Mouse (Mus musculus) layer of hippocampus, adult 2 months (tissue): ENCODE data around the gene Tesc. TPM values are rescaled to one million over a fixed set of nuclear protein-coding genes. Genes with fewer than 3 reads are reported as not detected.

ENCODE experiments used
- DNase-seq, 2 experiments: peaks; one replicate each; pipeline ENCODE4 v3.0.0; 2022; ENCODE audit warnings: low spot score in 2 of 2
- H3K27ac ChIP-seq: fragments of 200-600 bp; 2 replicates; pipeline ENCODE4 v1.8.1; 2022
- H3K4me3 ChIP-seq: fragments of 200-600 bp; 2 replicates; pipeline ENCODE4 v1.8.1; 2022; ENCODE audit warnings: mild to moderate bottlenecking
- CTCF ChIP-seq: fragments of 200-600 bp; conservative IDR thresholded peaks from 2 replicates; pipeline ENCODE4 v1.8.1; 2022; ENCODE audit warnings: antibody characterized with exemption, mild to moderate bottlenecking, moderate library complexity
- total RNA-seq, 2 experiments: library from RNA; stranded (reverse); gene quantifications; 2 replicates each; pipeline ENCODE4 v1.2.3; 2021

The Tesc gene
- total RNA-seq, 2 experiments from 2014 or later, result 88.0 to 91.2 TPM

DNA sequence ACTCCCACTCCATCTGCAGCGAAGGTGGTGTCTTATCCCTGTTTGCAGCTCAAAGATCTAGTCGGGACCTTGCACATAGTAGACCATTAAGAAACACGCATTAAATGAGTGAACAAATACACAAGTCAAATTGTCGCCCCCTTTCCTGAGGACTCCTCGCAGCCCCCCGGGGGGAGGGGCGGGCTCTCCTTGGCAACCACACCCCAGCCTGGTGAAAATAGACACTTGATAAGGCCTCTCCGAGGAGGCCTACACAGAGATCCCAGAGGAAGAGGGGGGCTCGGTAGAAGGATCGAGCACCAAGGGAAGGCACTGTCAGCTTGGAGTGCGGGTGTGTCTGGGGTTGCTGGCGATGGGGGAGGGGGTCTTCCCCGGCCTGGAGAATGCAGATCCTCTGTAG is 1.2 kb upstream of the Tesc start:
- no peak for DNase-seq
- Histone ChIP-seq H3K27ac (no peak overlapping the region), H3K4me3 (no peak overlapping the region)
- no peak for TF ChIP-seq CTCF

DNA sequence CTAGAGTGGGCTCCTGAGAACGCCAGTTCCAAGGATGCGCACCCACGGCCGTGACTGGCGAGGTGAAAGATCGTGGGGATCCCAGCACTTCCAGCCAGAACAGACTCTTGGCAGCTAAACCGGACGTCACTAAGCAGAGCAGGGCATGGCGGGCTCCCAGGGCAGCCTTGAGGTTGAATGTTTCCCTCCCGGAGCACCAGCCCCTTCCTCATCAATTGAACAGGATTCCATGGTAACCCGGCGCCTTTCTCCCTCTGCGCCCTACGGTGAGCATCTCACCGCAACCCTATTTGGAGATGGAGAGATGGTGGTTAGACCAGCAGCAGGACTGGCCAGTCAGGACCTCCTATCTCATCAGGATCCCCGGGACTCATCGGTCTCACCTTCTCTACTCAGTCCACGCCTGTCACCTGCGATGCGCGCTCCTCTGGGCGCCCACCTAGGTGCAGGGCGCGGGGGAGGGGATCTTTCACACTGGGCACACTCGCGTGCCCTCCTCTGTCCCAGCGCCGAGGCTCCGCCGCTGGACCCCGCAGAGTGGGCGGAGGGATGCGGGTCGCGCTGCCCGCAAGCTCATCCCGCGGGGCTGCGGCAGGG is 344 bp upstream of the Tesc start:
- H3K4me3 ChIP-seq, result peak overlapping the region; percentile 75
- DNase-seq, result no peak
- no peak for TF ChIP-seq CTCF
- H3K27ac ChIP-seq, result 0 out of 2 replicates have a peak overlapping the region, but pooled peaks have one; percentile 87

DNA sequence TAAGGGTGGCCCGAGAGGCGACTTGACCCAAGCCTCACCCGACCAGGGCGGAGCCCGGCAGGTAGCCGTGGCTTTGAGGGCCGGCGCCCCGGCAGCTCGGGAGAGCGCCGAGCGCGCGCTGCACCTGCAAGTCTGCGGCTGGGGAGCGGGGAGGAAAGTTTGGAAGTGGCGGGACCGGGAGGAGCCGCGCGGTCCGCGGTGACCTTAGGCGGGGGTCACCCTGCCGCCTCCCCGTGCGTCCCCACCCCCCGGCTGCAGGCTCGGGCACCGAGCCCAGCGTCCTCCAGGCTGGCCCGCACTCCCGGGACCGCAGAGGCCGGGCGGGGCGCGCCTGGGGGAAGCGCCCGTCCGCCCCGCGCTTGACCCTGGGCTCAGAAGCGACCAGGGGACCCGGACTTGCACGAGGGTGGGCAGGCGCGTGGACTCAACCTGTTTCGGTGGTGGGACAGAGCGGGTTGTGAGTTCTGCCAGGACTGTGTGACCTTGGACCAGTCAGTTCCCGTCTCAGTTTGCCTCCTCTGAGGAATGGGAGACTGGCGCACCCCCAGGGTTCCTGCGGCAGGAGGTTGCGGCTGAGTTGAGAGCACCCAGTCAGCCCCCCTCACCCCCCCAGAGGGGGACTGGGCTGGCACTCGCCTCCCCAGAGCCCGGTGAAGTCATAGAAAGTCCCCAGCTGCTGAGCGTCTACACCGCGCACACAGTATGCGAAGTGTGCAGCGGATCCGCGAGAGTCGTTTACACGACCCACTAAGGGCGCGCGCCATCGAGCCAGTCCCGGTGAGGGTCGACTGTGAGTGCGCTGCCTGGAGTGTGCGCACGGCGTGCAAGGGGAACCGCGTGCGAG is 870 bp downstream of the Tesc start:
- DNase-seq, result no peak
- Histone ChIP-seq H3K4me3 (peak overlapping the region; percentile 75), H3K27ac (peak overlapping the region; percentile 87)
- no peak for TF ChIP-seq CTCF

DNA sequence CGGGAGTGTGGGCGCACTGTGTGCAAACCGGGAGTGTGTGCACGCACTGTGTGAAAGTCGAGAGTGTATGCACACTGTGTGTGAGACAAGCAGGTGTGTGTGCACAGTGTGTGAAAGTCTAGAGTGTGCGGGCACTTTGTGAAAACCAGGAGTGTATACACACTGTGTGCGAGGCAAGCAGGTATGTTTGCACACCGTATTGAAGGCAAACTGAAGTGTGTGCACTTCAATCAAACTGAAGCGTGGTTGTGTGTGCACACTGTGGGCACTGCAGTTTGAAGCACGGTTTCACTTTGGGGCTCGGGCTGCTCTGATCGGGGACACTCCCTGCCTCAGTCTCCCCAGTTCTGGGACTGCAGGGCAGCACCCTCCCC is 1.5 kb downstream of the Tesc start:
- Histone ChIP-seq H3K4me3 (peak overlapping the region; percentile 75), H3K27ac (peak overlapping the region; percentile 87)
- TF ChIP-seq CTCF, result no peak
- DNase-seq, result no peak

DNA sequence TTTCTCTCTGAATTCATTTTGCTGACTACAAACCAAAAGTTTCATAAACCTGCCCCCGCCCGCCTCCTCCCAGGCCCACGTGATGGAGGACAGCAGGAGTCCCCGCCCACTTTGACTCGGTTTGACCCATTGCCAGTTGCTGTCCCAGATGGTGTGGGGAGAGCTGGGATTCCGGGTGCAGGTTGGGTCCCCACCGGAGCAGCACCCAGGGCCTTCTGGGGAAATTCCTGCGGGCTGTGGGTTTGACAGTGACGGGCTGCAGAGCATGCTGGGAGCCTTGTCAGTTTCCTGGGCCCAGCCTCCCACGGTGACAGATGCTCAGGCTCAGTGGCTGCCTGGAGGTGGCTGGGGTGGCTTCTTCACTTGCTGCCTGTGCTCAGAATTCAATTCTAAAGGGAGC is 1.9 kb downstream of the Tesc start:
- TF ChIP-seq CTCF, result no peak

DNA sequence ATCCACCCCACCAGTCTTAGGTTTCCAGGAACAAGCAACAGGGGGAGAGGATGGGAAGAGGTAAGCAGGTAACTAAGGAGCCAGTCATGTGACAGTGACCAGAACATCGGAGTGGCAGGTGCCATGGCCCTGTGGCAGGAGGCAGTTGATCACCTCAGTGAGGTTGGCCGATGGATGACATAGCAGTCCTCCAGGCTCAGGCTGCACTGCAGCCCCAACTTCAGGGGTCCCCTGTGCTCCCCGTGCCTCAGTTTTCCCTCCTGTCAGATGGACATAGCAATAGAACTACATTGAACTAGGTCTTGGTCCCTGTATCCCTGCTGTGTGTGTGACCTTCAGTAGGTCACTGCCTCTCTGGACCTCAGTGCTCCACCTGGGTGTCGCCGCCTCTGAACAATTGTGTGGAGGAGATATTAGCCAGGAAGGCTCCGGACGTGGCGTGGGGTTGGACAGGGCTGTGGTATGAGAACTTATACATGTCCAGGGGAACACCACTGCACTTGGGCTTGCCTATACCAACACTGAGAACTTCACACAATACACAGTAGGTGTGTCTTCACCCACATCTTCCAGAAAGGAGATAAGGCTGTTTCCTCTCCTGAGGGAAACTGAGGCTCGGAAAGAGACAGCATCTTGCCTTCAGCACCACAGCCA is 2.6 kb downstream of the Tesc start:
- Histone ChIP-seq H3K27ac (peak overlapping the region; percentile 64), H3K4me3 (peak overlapping the region; percentile 75)
- no peak for TF ChIP-seq CTCF
- DNase-seq, result no peak

More for the DNA sequence above, 1.9 kb downstream of the Tesc start:
- Histone ChIP-seq H3K27ac (peak overlapping the region; percentile 87; the same call in 1 of the 2 replicates), H3K4me3 (peak overlapping the region; percentile 75)
- peak; percentile 84 to 91 for DNase-seq

DNA sequence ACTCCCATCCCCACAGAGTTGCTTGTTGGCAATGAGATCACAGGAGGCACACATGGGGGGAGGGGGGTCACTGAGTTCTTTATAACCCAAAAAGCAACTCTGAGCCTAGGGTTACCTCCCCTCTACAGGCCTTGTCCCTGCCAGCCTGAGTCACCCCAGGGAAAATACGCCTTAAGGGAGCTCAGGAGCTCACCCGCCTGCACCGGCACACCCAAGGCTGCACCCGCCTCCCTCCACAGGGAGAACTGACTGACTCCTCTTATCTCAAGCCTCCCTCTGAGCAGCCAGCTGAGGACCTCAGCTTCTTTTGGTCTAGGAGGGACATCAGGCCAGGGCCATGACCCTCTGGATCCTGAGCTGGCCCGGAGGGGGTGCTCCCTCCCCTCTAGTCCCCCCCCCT is 3.5 kb downstream of the Tesc start:
- Histone ChIP-seq H3K4me3 (no peak overlapping the region), H3K27ac (no peak overlapping the region)
- DNase-seq, result no peak
- TF ChIP-seq CTCF, result no peak

DNA sequence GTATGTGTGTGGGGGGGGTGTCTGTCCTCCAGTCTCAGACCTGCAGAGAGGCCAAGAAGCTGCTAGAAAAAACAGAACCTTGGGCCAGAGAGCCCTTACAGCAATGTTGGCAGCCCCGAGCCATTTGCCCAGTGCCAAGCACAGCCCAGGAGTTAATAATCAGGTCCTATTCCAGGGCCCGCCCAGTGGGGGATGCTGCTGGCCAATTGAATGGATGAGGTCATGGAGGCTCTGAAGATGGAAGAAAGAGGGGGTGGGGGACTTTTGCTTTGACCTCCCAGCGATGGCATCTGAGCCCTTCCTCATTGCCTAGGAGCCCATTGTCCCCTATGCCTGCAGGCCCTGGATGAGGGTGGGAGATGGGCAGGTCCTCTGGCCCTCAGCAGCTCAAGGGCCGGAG is 4.0 kb downstream of the Tesc start:
- Histone ChIP-seq H3K27ac (no peak overlapping the region), H3K4me3 (no peak overlapping the region)
- no peak for TF ChIP-seq CTCF
- no peak for DNase-seq

DNA sequence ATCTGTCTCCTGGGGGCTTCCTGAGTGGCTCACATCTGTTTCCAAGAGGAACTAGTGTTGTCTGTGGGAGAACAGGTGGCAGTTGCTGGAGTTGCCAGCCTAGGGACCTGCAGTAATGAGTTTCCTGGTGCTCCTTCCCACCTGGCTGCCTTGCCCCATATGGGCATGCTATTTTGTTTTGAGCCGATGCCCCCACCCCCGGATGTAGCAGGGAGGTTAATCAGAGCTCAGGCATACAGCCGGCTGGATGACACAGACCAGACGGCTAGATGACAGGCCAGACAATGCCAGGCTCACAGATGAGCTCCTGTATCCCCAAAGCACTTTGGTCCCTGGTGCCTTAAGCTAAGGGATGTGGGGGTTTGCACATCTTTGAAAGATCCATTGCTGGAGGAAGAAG is 5.8 kb downstream of the Tesc start:
- DNase-seq, result no peak
- Histone ChIP-seq H3K4me3 (no peak overlapping the region), H3K27ac (no peak overlapping the region)
- TF ChIP-seq CTCF, result no peak

DNA sequence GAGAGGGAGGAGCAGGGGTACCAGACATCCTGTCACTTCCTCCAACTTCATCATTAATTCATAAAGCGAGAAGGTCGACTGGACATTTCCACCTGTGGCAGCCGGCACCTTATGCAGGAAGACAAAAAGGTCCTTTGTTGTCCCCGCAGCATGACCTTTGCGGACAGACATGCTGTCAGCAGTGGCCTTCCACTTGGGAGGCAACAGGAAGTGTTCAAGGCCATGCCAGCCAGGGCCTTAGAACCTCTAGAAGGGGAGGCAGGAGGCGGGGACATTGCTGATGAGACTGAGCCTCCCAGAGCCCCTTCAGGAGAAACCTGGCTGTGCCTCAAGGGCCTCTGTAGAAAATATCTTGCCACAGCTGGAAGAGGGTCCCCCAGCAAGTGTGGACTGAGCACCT is 6.2 kb downstream of the Tesc start:
- TF ChIP-seq CTCF, result no peak
- H3K27ac ChIP-seq, result no peak overlapping the region
- H3K4me3 ChIP-seq, result no peak overlapping the region
- DNase-seq, result no peak

DNA sequence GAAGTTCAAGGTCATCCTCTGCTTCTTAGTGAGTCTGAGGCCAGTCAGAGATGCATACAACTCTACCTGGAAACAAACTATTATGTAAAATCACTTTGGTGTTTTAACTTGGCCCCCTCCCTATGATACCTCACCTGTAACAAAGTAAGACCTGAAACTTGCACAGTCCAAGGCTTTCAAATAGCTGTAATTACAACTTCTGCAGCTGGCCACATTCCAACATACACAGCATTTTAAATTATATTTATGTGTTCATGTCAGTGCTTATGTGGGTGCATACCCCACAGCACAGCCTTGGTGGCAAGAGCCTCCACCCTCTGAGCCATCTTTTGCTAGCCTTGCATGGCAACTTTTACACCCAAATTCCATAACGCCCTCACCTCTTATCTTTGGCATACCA is 7.1 kb downstream of the Tesc start:
- DNase-seq, result no peak

DNA sequence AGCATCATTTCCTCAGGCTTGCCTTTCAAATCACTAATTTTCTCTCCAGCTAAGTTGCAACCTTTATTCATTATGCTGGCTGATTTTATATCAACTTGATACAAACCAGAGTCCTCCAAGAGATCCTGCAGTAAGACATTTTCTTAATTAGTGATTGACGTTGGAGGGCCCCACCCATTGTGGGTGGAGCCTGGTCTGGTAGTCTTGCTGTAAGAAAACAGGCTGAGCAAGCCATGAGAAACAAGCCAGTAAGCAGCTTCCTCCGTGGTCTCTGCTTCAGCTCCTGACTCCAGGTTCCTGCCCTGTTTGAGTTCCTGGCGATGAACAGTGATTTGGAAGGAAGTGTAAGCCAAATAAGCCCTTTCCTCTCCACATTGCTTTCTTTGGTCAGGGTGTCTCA is 8.2 kb downstream of the Tesc start:
- Histone ChIP-seq H3K4me3 (no peak overlapping the region), H3K27ac (no peak overlapping the region)
- no peak for TF ChIP-seq CTCF
- DNase-seq, result no peak

More for the DNA sequence above, 7.1 kb downstream of the Tesc start:
- H3K27ac ChIP-seq, result no peak overlapping the region
- no peak overlapping the region for H3K4me3 ChIP-seq
- no peak for TF ChIP-seq CTCF

DNA sequence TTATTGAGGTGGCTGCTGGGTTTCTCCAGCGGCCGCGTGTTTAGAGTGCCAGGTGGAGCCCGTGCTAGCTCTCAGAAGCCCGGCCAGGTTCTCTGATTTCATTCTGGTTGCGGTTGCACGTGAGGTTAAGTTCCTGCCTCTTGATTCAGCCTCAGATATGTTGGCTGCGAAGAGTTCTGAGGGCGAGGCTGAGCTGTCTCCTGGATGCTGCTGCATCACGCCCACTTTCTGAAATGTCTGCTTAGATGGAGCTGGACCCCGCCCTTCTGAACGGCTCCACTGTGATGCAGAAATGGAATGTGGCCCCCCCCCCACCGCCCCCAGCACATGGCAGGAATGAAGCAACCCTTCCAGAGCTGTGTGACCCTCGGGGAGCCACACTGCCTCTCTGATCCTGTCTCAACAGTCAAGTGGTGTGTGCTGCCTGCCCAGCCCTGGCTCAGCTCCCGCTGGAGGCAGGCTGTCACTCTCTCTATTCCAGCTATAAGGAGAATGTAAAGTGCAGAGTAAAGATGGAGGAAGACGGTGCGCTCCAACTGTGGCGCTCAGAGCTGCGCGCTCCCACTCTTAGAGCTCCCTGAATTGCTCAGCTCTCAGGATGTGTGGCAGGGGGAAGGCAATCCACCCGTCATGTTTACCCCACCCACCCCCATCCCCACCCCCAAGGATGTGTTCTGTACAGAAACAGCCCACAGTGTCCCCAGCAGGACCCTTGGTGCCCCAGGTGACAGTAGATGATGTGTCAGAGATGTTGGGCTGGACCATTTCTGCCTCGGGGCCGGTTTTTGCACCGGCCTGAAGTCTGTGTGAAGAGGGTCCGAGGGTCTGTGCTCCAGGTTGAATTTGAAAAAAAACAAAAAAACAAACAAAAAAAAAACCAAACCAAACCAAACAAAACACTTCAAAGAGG is 9.6 kb downstream of the Tesc start:
- no peak for TF ChIP-seq CTCF
- Histone ChIP-seq H3K27ac (peak overlapping the region; percentile 61; the same call in 1 of the 2 replicates), H3K4me3 (no peak overlapping the region)
- DNase-seq, result no peak
